Mouse (Mus musculus) neural tube, embryonic 15.5 days (tissue): ENCODE results near the gene Arhgap45. TPM values are rescaled to one million over a fixed set of nuclear protein-coding genes. Genes with fewer than 3 reads are reported as not detected.

Experiments
- ATAC-seq: fragments of 200-750 bp; cut with Nextera tagmentation; 2 replicates; pipeline ENCODE4 v1.8.0; 2017; ENCODE audit warnings: mild to moderate bottlenecking, moderate TSS enrichment, moderate library complexity; ENCODE audit not compliant: low FRiP score
- H3K27ac ChIP-seq: fragments of 300-500 bp; sonication (generic); replicated peaks from 2 replicates; pipeline ENCODE4 v1.5.1; 2015; ENCODE audit warnings: mild to moderate bottlenecking, inconsistent platforms
- H3K27me3 ChIP-seq: fragments of 300-500 bp; sonication (generic); replicated peaks from 2 replicates; pipeline ENCODE4 v1.6.1; 2015; ENCODE audit warnings: inconsistent platforms
- H3K36me3 ChIP-seq: fragments of 300-500 bp; sonication (generic); 2 replicates; pipeline ENCODE4 v1.6.1; 2015; ENCODE audit warnings: inconsistent platforms
- H3K4me1 ChIP-seq: fragments of 300-500 bp; sonication (generic); 2 replicates; pipeline ENCODE4 v1.6.1; 2015; ENCODE audit warnings: inconsistent platforms
- H3K4me2 ChIP-seq: fragments of 300-500 bp; sonication (generic); 2 replicates; pipeline ENCODE4 v1.6.1; 2015; ENCODE audit warnings: inconsistent platforms, mild to moderate bottlenecking, moderate library complexity
- H3K4me3 ChIP-seq: fragments of 300-500 bp; sonication (generic); replicated peaks from 2 replicates; pipeline ENCODE4 v1.5.1; 2015; ENCODE audit warnings: mild to moderate bottlenecking, inconsistent platforms
- H3K9ac ChIP-seq: fragments of 300-500 bp; sonication (generic); replicated peaks from 2 replicates; pipeline ENCODE4 v1.6.1; 2015; ENCODE audit warnings: mild to moderate bottlenecking, inconsistent platforms
- H3K9me3 ChIP-seq: fragments of 300-500 bp; sonication (generic); replicated peaks from 2 replicates; pipeline ENCODE4 v1.6.1; 2016; ENCODE audit warnings: inconsistent platforms
- WGBS: fragments of 180-500 bp; shearing (Covaris S2); methylation state at CpG from one replicate; pipeline ENCODE4 v1.1.7; 2015; ENCODE audit warnings: mixed read lengths; 5-methylcytosine and 5-hydroxymethylcytosine counted together
- polyA plus RNA-seq: library from polyadenylated mRNA; unstranded; fragments of >200 nt; fragmentation: Nextera tagmentation; extraction: Ambion mirVana; gene quantifications from 2 replicates; pipeline ENCODE4 v1.2.1, GENCODE M21; 2015

The Arhgap45 gene
- polyA plus RNA-seq, 1 experiment from 2014 or later = 2.0 TPM

DNA sequence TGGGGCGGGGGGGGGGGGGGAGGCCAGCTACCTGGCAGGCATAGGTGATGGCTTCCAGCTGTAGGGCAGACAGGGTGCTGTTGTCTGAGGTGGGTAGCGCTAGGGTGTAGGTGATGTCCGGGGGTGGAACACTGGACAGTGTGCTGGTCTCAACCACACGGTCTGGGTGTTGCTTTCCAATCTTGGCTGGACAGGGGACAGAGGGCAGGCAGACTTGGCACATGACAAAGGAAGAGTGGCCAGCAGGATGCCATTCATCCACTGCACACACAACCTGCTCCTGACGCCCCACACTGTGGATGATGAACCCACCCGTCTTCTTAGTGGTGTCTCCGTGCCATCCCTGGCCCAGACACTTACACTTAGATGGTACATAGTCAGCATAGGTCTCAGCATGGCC lies 52.8 kb downstream of the Arhgap45 start:
- WGBS = 91% methylated on average over 6 of the region's 7 CpGs

DNA sequence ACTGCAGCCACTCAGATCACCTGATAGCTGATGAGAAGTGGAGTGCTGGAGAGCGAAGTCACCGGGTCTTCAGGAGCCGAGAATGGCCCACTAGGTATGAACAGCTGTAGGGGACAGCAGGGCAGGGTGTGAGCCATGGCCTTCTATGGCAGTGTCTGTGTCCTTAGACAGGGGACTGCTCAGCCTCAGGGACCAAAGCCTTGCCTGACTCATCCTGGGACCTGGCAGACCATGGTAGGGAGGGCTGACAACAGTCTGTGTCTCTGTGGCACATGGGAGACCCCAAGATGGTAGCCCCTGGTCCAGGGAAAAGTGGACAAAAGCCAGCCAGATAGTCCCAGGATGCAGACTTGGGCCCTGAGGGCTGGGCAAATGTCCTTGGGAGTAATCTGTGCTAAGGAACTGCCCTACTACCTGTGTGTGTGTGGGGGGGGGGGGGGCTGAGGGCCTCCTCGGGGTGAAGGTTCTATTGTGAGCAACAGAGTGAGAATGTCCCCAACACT lies 53.5 kb downstream of the Arhgap45 start:
- H3K4me3 ChIP-seq = no peak overlapping the region
- H3K36me3 ChIP-seq = peaks cover 15% of the 10 kb centered on the region; the same call in 1 of the 2 replicates
- H3K4me2 ChIP-seq = no peak overlapping the region
- H3K27me3 ChIP-seq = no peaks in the 10 kb centered on the region
- 85% methylated on average over 4 of the region's 4 CpGs for WGBS
- H3K9me3 ChIP-seq = no peaks in the 10 kb centered on the region
- H3K27ac ChIP-seq = no peak overlapping the region
- no peak for ATAC-seq
- peaks cover 16% of the 10 kb centered on the region for H3K4me1 ChIP-seq
- no peak overlapping the region for H3K9ac ChIP-seq

More for the DNA sequence above, 52.8 kb downstream of the Arhgap45 start:
- Histone ChIP-seq H3K4me2 (no peak overlapping the region), H3K27me3 (no peaks in the 10 kb centered on the region), H3K4me1 (peaks cover 14% of the 10 kb centered on the region), H3K27ac (no peak overlapping the region), H3K9ac (no peak overlapping the region), H3K4me3 (no peak overlapping the region), H3K36me3 (peaks cover 21% of the 10 kb centered on the region; the same call in 1 of the 2 replicates), H3K9me3 (no peaks in the 10 kb centered on the region)
- no peak for ATAC-seq

- H3K9me3 ChIP-seq = no peaks in the 10 kb centered on the region
- H3K36me3 ChIP-seq = peaks cover 12% of the 10 kb centered on the region; the same call in 1 of the 2 replicates
- WGBS = 65% methylated on average over 9 of the region's 9 CpGs
- no peak overlapping the region for H3K4me3 ChIP-seq
- peak overlapping the region; percentile 71 for H3K27ac ChIP-seq
- ATAC-seq = no peak
- H3K4me1 ChIP-seq = peaks cover 25% of the 10 kb centered on the region
- no peak overlapping the region for H3K9ac ChIP-seq
- H3K4me2 ChIP-seq = no peak overlapping the region
- H3K27me3 ChIP-seq = no peaks in the 10 kb centered on the region
Measured at GRCm38 (mm10) chr10:80070837-80071515, 54.5 kb downstream of the Arhgap45 start.

DNA sequence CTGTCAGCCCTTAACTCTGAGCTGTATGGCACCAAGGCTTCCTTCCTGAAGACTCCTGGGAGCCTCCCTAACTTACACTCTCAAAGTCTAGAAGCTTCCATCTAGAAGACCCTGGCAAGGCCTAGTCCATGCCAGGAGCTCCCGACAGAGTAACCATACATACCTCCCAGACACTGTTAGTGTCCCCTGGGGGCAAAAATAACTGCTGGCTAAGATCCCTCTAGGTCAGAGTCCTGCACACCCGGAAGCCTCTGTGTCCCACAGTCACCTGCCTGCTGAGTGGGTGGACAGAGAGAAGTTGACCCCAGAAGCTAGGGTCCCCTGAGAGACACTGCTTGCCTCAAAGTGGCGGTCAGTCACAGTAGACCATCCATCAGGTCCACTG lies 55.1 kb downstream of the Arhgap45 start:
- Histone ChIP-seq H3K9me3 (no peaks in the 10 kb centered on the region), H3K4me3 (no peak overlapping the region), H3K9ac (no peak overlapping the region), H3K36me3 (peaks cover 10% of the 10 kb centered on the region; the same call in 1 of the 2 replicates), H3K4me2 (no peak overlapping the region), H3K27ac (peak overlapping the region; percentile 71), H3K4me1 (peaks cover 25% of the 10 kb centered on the region), H3K27me3 (no peaks in the 10 kb centered on the region)
- ATAC-seq = no peak
- WGBS = 84% methylated on average over 3 of the region's 3 CpGs

- Histone ChIP-seq H3K27me3 (no peaks in the 10 kb centered on the region), H3K4me1 (peaks cover 25% of the 10 kb centered on the region), H3K9me3 (no peaks in the 10 kb centered on the region), H3K4me3 (no peak overlapping the region), H3K9ac (no peak overlapping the region), H3K36me3 (peaks cover 6% of the 10 kb centered on the region; the same call in 1 of the 2 replicates), H3K4me2 (no peak overlapping the region), H3K27ac (no peak overlapping the region)
- WGBS = 85% methylated on average over 20 of the region's 20 CpGs
- ATAC-seq = no peak
Measured at GRCm38 (mm10) chr10:80072623-80073489, 56.4 kb downstream of the Arhgap45 start.

GRCm38 (mm10) chr10:80074813-80075601 lies 58.6 kb downstream of the Arhgap45 start:
- WGBS = 17% methylated on average over 28 of the region's 28 CpGs
- ATAC-seq = no peak
- H3K4me1 ChIP-seq = peaks cover 25% of the 10 kb centered on the region
- H3K9ac ChIP-seq = no peak overlapping the region
- no peak overlapping the region for H3K4me3 ChIP-seq
- H3K27ac ChIP-seq = no peak overlapping the region
- peak overlapping the region; percentile 39 for H3K4me2 ChIP-seq
- H3K9me3 ChIP-seq = no peaks in the 10 kb centered on the region
- H3K27me3 ChIP-seq = no peaks in the 10 kb centered on the region
- peaks cover 22% of the 10 kb centered on the region for H3K36me3 ChIP-seq

DNA sequence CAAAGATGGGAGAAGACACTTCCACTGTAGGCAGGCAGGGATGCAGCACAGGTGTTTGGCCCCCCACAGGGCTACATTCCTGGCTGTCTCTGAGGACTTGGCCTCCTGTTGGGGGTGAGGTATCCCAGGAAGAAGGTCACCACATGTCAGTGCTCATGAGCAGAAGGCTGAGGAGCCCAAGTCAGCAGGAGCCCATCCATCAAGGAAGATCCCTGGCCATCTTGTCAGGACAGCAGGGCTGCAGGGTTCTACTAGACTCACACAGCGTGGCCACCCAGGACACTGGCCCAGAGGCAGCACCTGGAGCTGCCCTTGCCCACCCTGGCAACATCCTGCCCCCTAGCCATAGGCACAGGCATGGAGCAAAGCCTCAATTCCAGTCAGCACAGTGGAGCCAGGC lies 59.5 kb downstream of the Arhgap45 start:
- ATAC-seq = no peak
- no peak overlapping the region for H3K27ac ChIP-seq
- no peaks in the 10 kb centered on the region for H3K9me3 ChIP-seq
- no peaks in the 10 kb centered on the region for H3K27me3 ChIP-seq
- WGBS = 47% methylated on average over 1 of the region's 1 CpGs
- H3K9ac ChIP-seq = no peak overlapping the region
- peaks cover 31% of the 10 kb centered on the region for H3K36me3 ChIP-seq
- peaks cover 21% of the 10 kb centered on the region for H3K4me1 ChIP-seq
- no peak overlapping the region for H3K4me3 ChIP-seq
- no peak overlapping the region for H3K4me2 ChIP-seq

DNA sequence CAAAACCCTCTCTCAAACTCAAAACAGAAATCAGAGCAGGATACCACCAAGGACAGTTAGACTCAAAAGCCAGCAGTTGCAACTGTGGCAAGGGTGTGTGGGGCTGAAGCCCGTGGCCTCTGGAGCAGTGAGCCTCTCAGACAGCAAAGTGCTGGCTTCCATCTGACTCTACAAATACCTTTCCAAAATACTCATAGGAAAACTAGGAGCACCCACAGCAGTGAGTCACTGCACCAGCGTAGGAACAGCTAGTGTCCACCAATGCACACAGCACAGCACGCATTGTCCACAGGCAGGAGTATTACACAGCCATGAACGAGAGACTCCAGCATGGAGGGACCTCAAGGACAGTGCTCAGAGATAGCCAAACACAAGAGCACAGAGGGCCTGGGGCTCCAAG lies 59.9 kb downstream of the Arhgap45 start:
- no peak for ATAC-seq

GRCm38 (mm10) chr10:80077312-80077711 lies 60.9 kb downstream of the Arhgap45 start:
- Histone ChIP-seq H3K9ac (no peak overlapping the region), H3K36me3 (peaks cover 39% of the 10 kb centered on the region)
- 95% methylated on average over 5 of the region's 5 CpGs for WGBS

More for the DNA sequence above, 59.9 kb downstream of the Arhgap45 start:
- Histone ChIP-seq H3K4me3 (no peak overlapping the region), H3K4me1 (peaks cover 20% of the 10 kb centered on the region), H3K9ac (no peak overlapping the region), H3K4me2 (no peak overlapping the region), H3K36me3 (peaks cover 36% of the 10 kb centered on the region), H3K9me3 (no peaks in the 10 kb centered on the region), H3K27ac (no peak overlapping the region), H3K27me3 (no peaks in the 10 kb centered on the region)
- WGBS = 94% methylated on average over 4 of the region's 4 CpGs

GRCm38 (mm10) chr10:80078366-80078765 lies 61.9 kb downstream of the Arhgap45 start:
- 82% methylated on average over 1 of the region's 1 CpGs for WGBS
- peaks cover 49% of the 10 kb centered on the region for H3K36me3 ChIP-seq
- H3K27ac ChIP-seq = no peak overlapping the region
- no peak overlapping the region for H3K4me3 ChIP-seq
- H3K4me2 ChIP-seq = no peak overlapping the region
- no peaks in the 10 kb centered on the region for H3K9me3 ChIP-seq
- no peaks in the 10 kb centered on the region for H3K27me3 ChIP-seq
- no peak overlapping the region for H3K9ac ChIP-seq
- ATAC-seq = no peak
- H3K4me1 ChIP-seq = peaks cover 11% of the 10 kb centered on the region; the same call in 1 of the 2 replicates

More at GRCm38 (mm10) chr10:80077312-80077711, 60.9 kb downstream of the Arhgap45 start:
- H3K27ac ChIP-seq = no peak overlapping the region
- no peaks in the 10 kb centered on the region for H3K27me3 ChIP-seq
- H3K9me3 ChIP-seq = no peaks in the 10 kb centered on the region
- H3K4me3 ChIP-seq = no peak overlapping the region
- H3K4me2 ChIP-seq = no peak overlapping the region
- ATAC-seq = no peak
- H3K4me1 ChIP-seq = peaks cover 11% of the 10 kb centered on the region; the same call in 1 of the 2 replicates

DNA sequence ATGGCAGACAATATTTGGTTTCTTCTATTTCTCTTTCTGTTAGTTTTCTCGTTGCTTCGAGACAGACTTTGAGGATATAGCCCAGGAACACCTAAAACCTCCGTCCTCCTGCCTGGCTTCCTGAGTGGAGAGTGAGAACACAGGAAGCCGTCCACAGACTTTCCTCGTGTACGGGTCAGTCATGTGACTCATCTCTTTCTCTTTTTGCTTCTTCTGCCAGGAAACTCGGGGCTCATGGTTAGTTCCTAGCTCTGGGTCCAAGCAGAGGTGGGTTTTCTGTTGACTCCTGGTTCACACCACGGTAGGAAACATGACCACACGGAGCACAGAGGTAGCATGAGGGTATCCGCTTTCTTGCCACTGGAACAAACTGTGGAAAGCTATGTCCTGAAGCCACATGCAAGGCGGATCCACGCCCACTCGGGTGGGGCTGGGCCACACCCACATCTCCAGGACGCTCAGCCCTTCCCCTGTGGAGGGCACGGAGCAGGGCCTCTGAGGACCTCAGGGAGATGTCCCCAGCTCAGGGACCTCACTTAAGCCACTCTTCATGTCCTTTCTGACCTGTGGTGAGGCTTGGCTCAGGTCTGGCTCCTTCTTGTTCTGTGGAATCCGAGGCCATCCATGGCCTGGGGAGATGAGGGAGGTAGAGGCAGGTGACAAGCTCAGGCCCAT lies 64.1 kb downstream of the Arhgap45 start:
- WGBS = 88% methylated on average over 16 of the region's 16 CpGs
- Histone ChIP-seq H3K27me3 (no peaks in the 10 kb centered on the region), H3K4me1 (peaks cover 7% of the 10 kb centered on the region; the same call in 1 of the 2 replicates), H3K9me3 (no peaks in the 10 kb centered on the region), H3K4me2 (no peak overlapping the region), H3K4me3 (no peak overlapping the region), H3K9ac (no peak overlapping the region), H3K36me3 (peaks cover 59% of the 10 kb centered on the region), H3K27ac (no peak overlapping the region)
- ATAC-seq = no peak
